Mouse (Mus musculus) heart, embryonic 16.5 days (tissue): ENCODE results near the gene Gm973. TPM values are rescaled to one million over a fixed set of nuclear protein-coding genes. Genes with fewer than 3 reads are reported as not detected.

Source experiments
- polyA plus RNA-seq: library from polyadenylated mRNA; unstranded; fragments of >200 nt; fragmentation: Nextera tagmentation; extraction: Ambion mirVana; gene quantifications from 2 replicates; pipeline ENCODE4 v1.2.1, GENCODE M21; 2015

Gm973 gene
- polyA plus RNA-seq, 1 experiment from 2014 or later: 0.41 TPM

Other genes starting within 250 kb of the Gm973 start
- 2.9 and 3.2 TPM in 2 replicates for gene Fzd7, start 33.8 kb upstream of the Gm973 start, polyA plus RNA-seq
- 194 and 216 TPM in 2 replicates for gene Sumo1, start 154.6 kb downstream of the Gm973 start, polyA plus RNA-seq
- gene Nop58, start 168.7 kb downstream of the Gm973 start, polyA plus RNA-seq: 127 and 158 TPM in 2 replicates
- gene Bmpr2, start 247.1 kb downstream of the Gm973 start, polyA plus RNA-seq: 5.4 and 6.2 TPM in 2 replicates